In the genomic region with DNA sequence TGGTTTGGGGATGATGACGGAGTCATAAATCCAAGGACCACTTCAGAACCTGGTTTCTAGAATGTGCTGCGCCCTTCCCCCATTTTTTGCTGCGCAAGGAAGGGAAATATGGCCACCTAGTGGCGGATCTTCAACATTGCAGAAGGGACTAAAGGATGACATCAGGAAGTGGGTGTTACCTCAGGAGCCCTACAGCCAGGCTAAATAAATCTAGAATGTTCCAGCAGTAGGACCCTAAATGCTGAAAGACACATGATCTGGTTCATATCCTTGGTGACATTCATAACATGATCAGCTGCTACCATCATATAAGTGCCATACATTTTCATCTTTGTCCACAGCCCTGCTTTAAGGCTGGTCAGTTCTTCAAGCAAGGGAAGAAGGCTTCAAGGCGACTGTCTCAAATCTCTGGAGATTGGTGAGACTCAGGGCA, we compare ENCODE assay signal across 7 mouse cellular contexts. TPM values are rescaled to one million over a fixed set of nuclear protein-coding genes. Genes with fewer than 3 reads are reported as not detected.
DNase-seq lines count a peak whose midpoint lies in the region; ATAC-seq and TF ChIP-seq lines count a peak whose summit lies in the region.
"Not testable (repeated sequence)": the region's sequence is repeated elsewhere in the genome, so short reads cannot be mapped to it uniquely, and the experiment has no call there.

A gene (plus strand): TSS at position 383 of the 433 bp plus-strand sequence.

- not testable (repeated sequence) for H3K36me3 ChIP-seq in hindbrain, postnatal 0 days (ENCODE audit: insufficient read depth, low read length)

- H3K4me1 ChIP-seq in cortical plate, adult 2 months (ENCODE audit: control insufficient read depth, insufficient read depth, low read length); hindbrain, postnatal 0 days (ENCODE audit: insufficient read depth, low read length): not testable (repeated sequence)

- not testable (repeated sequence) for H3K27me3 ChIP-seq in hindbrain, postnatal 0 days (ENCODE audit: insufficient read depth, low read length)

- peak; percentile 60 for DNase-seq in adipocyte (ENCODE audit: low spot score)
- DNase-seq in gastrocnemius, postnatal 10 days = peak; percentile 23
- DNase-seq in hindbrain, postnatal 0 days (ENCODE audit: low spot score) = peak; percentile 75
- peak; percentile 33 to 53 for DNase-seq in left cerebral cortex, adult 18-20 months (ENCODE audit: low spot score in 2 of 2)
- peak; percentile 54 for DNase-seq in lung, postnatal 25 days (ENCODE audit: low spot score)
- DNase-seq in retina, postnatal 1 day = peak; percentile 80

- not testable (repeated sequence) for TF ChIP-seq POLR2A in cortical plate, adult 2 months (IDR thresholded peaks at IDR 0.05; ENCODE audit: extremely low read depth, insufficient read depth, low read length)

- peak within 1 kb of the TSS; percentile 51 for H3K4me2 ChIP-seq in hindbrain, postnatal 0 days (ENCODE audit: low read depth, low read length)

- peak; percentile 16 for ATAC-seq in hindbrain, postnatal 0 days

- H3K27ac ChIP-seq in cortical plate, adult 2 months (ENCODE audit: insufficient read depth, low read length) = peak within 1 kb of the TSS; percentile 33; the same call in 1 of the 2 replicates
- H3K27ac ChIP-seq in hindbrain, postnatal 0 days = peak within 1 kb of the TSS; percentile 85

- peak within 1 kb of the TSS; percentile 65 for H3K9ac ChIP-seq in hindbrain, postnatal 0 days (replicated peaks; ENCODE audit: low read length)

- H3K9me3 ChIP-seq in hindbrain, postnatal 0 days (ENCODE audit: low read length) = not testable (repeated sequence)

- peak; percentile 38; the same call in 1 of the 2 replicates for TF ChIP-seq CTCF in cortical plate, adult 2 months (IDR thresholded peaks at IDR 0.05; ENCODE audit: extremely low read depth, insufficient read depth, low read length)
- peak; percentile 69 for TF ChIP-seq CTCF in hindbrain, postnatal 0 days (IDR thresholded peaks at IDR 0.05; ENCODE audit: low read depth)

- peak within 1 kb of the TSS; percentile 75 for H3K4me3 ChIP-seq in cortical plate, adult 2 months (ENCODE audit: insufficient read depth, low read length)
- H3K4me3 ChIP-seq in hindbrain, postnatal 0 days (ENCODE audit: low read length) = peak within 1 kb of the TSS; percentile 52

- 40% methylated on average over 3 of the region's 5 CpGs for WGBS in hindbrain, postnatal 0 days

RNA-seq across cellular contexts. Expression of the gene that starts here (rescaled TPM):
- polyA plus RNA-seq in cortical plate, adult 2 months (2012; rRNA removed) = 41.7 and 42.0 TPM in 2 replicates
- 10 to 100 TPM; 18.7 to 21.9 TPM for total RNA-seq in gastrocnemius, postnatal 10 days (2021)
- 47.6 and 65.9 TPM in 2 replicates for total RNA-seq in hindbrain, postnatal 0 days (2014; rRNA removed)
- polyA plus RNA-seq in hindbrain, postnatal 0 days (2015; fragmentation: Nextera tagmentation; extraction: Ambion mirVana) = 96.4 and 98.2 TPM in 2 replicates
- 10 to 100 TPM; 62.7 to 64.4 TPM for total RNA-seq in left cerebral cortex, adult 18-20 months (2021)

Comparison
In these comparisons a context has a peak if more than half of its experiments do, and no peak if none do; other contexts are left out.
1. Peak in every context shown above with its lines: DNase-seq, ATAC-seq, H3K4me3 ChIP-seq and H3K27ac ChIP-seq.
2. DNase-seq: peak in every context shown above with its lines; median percentile 80 in retina, postnatal 1 day; 75 in hindbrain, postnatal 0 days; 60 in adipocyte; 54 in lung, postnatal 25 days; 43 in left cerebral cortex, adult 18-20 months; 23 in gastrocnemius, postnatal 10 days.